ENCODE assay signal across 9 mouse cellular contexts in the genomic region with DNA sequence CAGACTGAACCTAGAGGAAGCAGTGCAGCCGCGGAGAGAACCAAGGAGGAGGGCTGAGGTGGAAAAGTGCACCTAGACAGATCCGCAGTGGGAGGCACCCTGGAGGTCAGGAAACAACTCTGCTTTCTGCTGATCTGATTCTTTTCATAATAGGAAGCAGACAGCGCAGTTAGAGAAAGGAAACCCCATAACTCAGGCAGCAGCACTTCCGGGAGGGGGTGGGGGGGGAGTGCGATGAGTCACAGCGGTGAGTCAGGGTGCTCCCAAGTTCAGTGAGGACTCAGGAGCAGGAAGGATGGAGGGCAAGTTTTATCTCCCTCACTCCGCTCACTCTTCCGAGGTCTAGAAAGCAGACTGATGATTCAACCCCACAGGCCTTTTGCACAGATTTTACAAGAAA. TPM values are rescaled to one million over a fixed set of nuclear protein-coding genes. Genes with fewer than 3 reads are reported as not detected.
DNase-seq lines count a peak whose midpoint lies in the region; ATAC-seq and TF ChIP-seq lines count a peak whose summit lies in the region.
"Had no signal": no experiment of that assay in that cellular context is flagged by ENCODE, and none has a peak within 500 bp of the region (broad histone marks: within the 10 kb centered on the region; RNA-seq: fewer than 3 reads in every experiment).

No protein-coding gene starts in this region.

- H3K4me2 ChIP-seq in embryonic facial prominence, embryonic 12.5 days (replicated peaks): peak overlapping the region; percentile 28
- H3K4me2 ChIP-seq in myocyte (ENCODE audit: low read depth): peak overlapping the region; percentile 76

- 0 out of 2 replicates have a peak, but pooled peaks cover 3% of the 10 kb centered on the region for H3K9me3 ChIP-seq in embryonic facial prominence, embryonic 12.5 days

- no peak for TF ChIP-seq CTCF in lung, adult 2 months (IDR thresholded peaks at IDR 0.05; ENCODE audit: insufficient read depth, low read length)
- TF ChIP-seq CTCF in layer of hippocampus, adult 2 months (conservative IDR thresholded peaks at IDR 0.05): no peak

- 15% methylated on average over 9 of the region's 9 CpGs for WGBS in lung, adult 2 months
- 22% methylated on average over 9 of the region's 9 CpGs for WGBS in embryonic facial prominence, embryonic 12.5 days

- no peak overlapping the region for H3K9ac ChIP-seq in embryonic facial prominence, embryonic 12.5 days

- no peaks in the 10 kb centered on the region for H3K79me2 ChIP-seq in myocyte (ENCODE audit: control insufficient read depth, insufficient read depth)

- peaks cover 17% of the 10 kb centered on the region for H3K36me3 ChIP-seq in embryonic facial prominence, embryonic 12.5 days
- H3K36me3 ChIP-seq in myocyte (ENCODE audit: control insufficient read depth, insufficient read depth): no peaks in the 10 kb centered on the region

- DNase-seq in lung, adult 2 months: no peak
- no peak for DNase-seq in lung, adult 18-20 months
- DNase-seq in kidney, postnatal 10 days: peak; percentile 38
- DNase-seq in layer of hippocampus, adult 2 months (ENCODE audit: low spot score in 2 of 2): no peak
- no peak for DNase-seq in cerebellum, postnatal 25 days

- H3K4me3 ChIP-seq in lung, adult 2 months (replicated peaks; ENCODE audit: extremely low read depth, low read depth, low read length): peak overlapping the region; percentile 54
- no peak overlapping the region for H3K4me3 ChIP-seq in embryonic facial prominence, embryonic 12.5 days
- no peak overlapping the region for H3K4me3 ChIP-seq in myocyte
- H3K4me3 ChIP-seq in layer of hippocampus, adult 2 months: no peak overlapping the region

- no peak for TF ChIP-seq POLR2A in lung, adult 2 months (IDR thresholded peaks at IDR 0.05; ENCODE audit: borderline replicate concordance, extremely low read depth, low read depth, low read length)
- no peak for TF ChIP-seq POLR2A in myocyte (IDR thresholded peaks at IDR 0.05; ENCODE audit: insufficient read length, low read depth)

- no peak overlapping the region for H3ac ChIP-seq in myocyte (ENCODE audit: control insufficient read depth, insufficient read length)

- peak; percentile 67 for ATAC-seq in embryonic facial prominence, embryonic 12.5 days (ENCODE audit: insufficient number of reproducible peaks, insufficient read depth, low FRiP score, low TSS enrichment)
- no peak for ATAC-seq in erythroblast, adult 5-6 weeks (replicated peaks; ENCODE audit: low FRiP score, poor library complexity, severe bottlenecking)

- peaks cover 5% of the 10 kb centered on the region; the same call in 1 of the 2 replicates for H3K4me1 ChIP-seq in lung, adult 2 months (ENCODE audit: control insufficient read depth, insufficient read depth, low read length)
- H3K4me1 ChIP-seq in embryonic facial prominence, embryonic 12.5 days: peaks cover 16% of the 10 kb centered on the region

- no peaks in the 10 kb centered on the region for H3K27me3 ChIP-seq in embryonic facial prominence, embryonic 12.5 days
- no peaks in the 10 kb centered on the region for H3K27me3 ChIP-seq in myocyte (ENCODE audit: control insufficient read depth, insufficient read depth, insufficient read length)

- peak overlapping the region; percentile 43 for H3K27ac ChIP-seq in embryonic facial prominence, embryonic 12.5 days
- no peak overlapping the region for H3K27ac ChIP-seq in layer of hippocampus, adult 2 months

TF ChIP-seq in myocyte, 11 proteins besides CTCF, POLR2A, EP300 and RAD21:
- TF ChIP-seq USF1 (IDR thresholded peaks at IDR 0.05; ENCODE audit: low read depth): no peak
- no peak for TF ChIP-seq CEBPB (IDR thresholded peaks at IDR 0.05; ENCODE audit: insufficient read depth, poor library complexity, severe bottlenecking)
- no peak for TF ChIP-seq POLR2AphosphoS2 (IDR thresholded peaks at IDR 0.05; ENCODE audit: insufficient read length, low read depth)
- TF ChIP-seq TCF12 (IDR thresholded peaks at IDR 0.05; ENCODE audit: insufficient read depth, poor library complexity, severe bottlenecking): no peak
- no peak for TF ChIP-seq MYOD1 (IDR thresholded peaks at IDR 0.05; ENCODE audit: control insufficient read depth in 1 of 3, insufficient read length in 2 of 3, low read depth in 2 of 3)

RNA-seq across cellular contexts. Expression of gene Ermp1, which starts 7.2 kb away (rescaled TPM):
- 11.0 and 15.7 TPM in 2 replicates for polyA plus RNA-seq in lung, adult 2 months (2012; rRNA removed)
- 23.5 and 23.9 TPM in 2 replicates for polyA plus RNA-seq in embryonic facial prominence, embryonic 12.5 days (2016; fragmentation: Nextera tagmentation; extraction: Ambion mirVana)
- polyA plus RNA-seq in myocyte (2012; fragmentation: generic; extraction: Trizol): 7.4 TPM
- total RNA-seq in layer of hippocampus, adult 2 months (2021): 10 to 100 TPM; 57.0 to 59.3 TPM
- 10.0 and 14.4 TPM in 2 replicates for total RNA-seq in erythroblast, adult 5-6 weeks (2015; ENCODE audit: low replicate concordance)
- total RNA-seq in erythroblast, adult 5-6 weeks (2017; ENCODE audit: low replicate concordance): 8.4 and 12.0 TPM in 2 replicates

RNA-seq across cellular contexts. Expression of gene Mlana, which starts 56.6 kb away (rescaled TPM):
- 0.75 and 1.1 TPM in 2 replicates for polyA plus RNA-seq in lung, adult 2 months (2012; rRNA removed)
- 1.4 and 2.6 TPM in 2 replicates for polyA plus RNA-seq in embryonic facial prominence, embryonic 12.5 days (2016; fragmentation: Nextera tagmentation; extraction: Ambion mirVana)
- polyA plus RNA-seq in myocyte (2012; fragmentation: generic; extraction: Trizol): not detected
- under 1 TPM; 0.56 to 0.79 TPM for total RNA-seq in layer of hippocampus, adult 2 months (2021)
- total RNA-seq in erythroblast, adult 5-6 weeks (2015; ENCODE audit: low replicate concordance): not detected in 2 replicates
- not detected in 2 replicates for total RNA-seq in erythroblast, adult 5-6 weeks (2017; ENCODE audit: low replicate concordance)
- total RNA-seq: adrenal gland, adult 18-20 months had no signal
